Mouse (Mus musculus): ENCODE data around the gene Dab2ip.

Dab2ip gene

GRCm38 (mm10) chr2:35557911-35558825, at the start of gene Dab2ip:
TSS of gene Dab2ip (plus strand) at chr2:35558266.
- peak; percentile 85 for DNase-seq

GRCm38 (mm10) chr2:35508597-35509342, 49.3 kb upstream of the Dab2ip start:
- DNase-seq = peak; percentile 77

GRCm38 (mm10) chr2:35509343-35509667, 48.8 kb upstream of the Dab2ip start:
- no peak for DNase-seq

GRCm38 (mm10) chr2:35509888-35510287, 48.2 kb upstream of the Dab2ip start:
- DNase-seq = no peak

GRCm38 (mm10) chr2:35510920-35511319, 47.1 kb upstream of the Dab2ip start:
- DNase-seq = no peak

GRCm38 (mm10) chr2:35512226-35512625, 45.8 kb upstream of the Dab2ip start:
- DNase-seq = no peak

- no peak for DNase-seq
These were observed 43.8 kb upstream of the Dab2ip start for GRCm38 (mm10) chr2:35514051-35514892.

GRCm38 (mm10) chr2:35526612-35527242, 31.3 kb upstream of the Dab2ip start:
- no peak for DNase-seq

GRCm38 (mm10) chr2:35529086-35529485, 29.0 kb upstream of the Dab2ip start:
- DNase-seq = no peak

- DNase-seq = peak; percentile 60
These were observed 28.2 kb upstream of the Dab2ip start for GRCm38 (mm10) chr2:35529856-35530255.

GRCm38 (mm10) chr2:35530732-35531131, 27.3 kb upstream of the Dab2ip start:
- no peak for DNase-seq

GRCm38 (mm10) chr2:35533646-35534045, 24.4 kb upstream of the Dab2ip start:
- DNase-seq = no peak

- peak; percentile 81 for DNase-seq
These were observed 18.6 kb upstream of the Dab2ip start for GRCm38 (mm10) chr2:35539276-35539972.

GRCm38 (mm10) chr2:35540798-35541197, 17.3 kb upstream of the Dab2ip start:
- DNase-seq = no peak

GRCm38 (mm10) chr2:35544717-35545116, 13.3 kb upstream of the Dab2ip start:
- DNase-seq = peak; percentile 32

- no peak for DNase-seq
These were observed 12.9 kb upstream of the Dab2ip start for GRCm38 (mm10) chr2:35545125-35545590.

- no peak for DNase-seq
These were observed 11.6 kb upstream of the Dab2ip start for GRCm38 (mm10) chr2:35546462-35546861.

GRCm38 (mm10) chr2:35549191-35549590, 8.9 kb upstream of the Dab2ip start:
- no peak for DNase-seq

GRCm38 (mm10) chr2:35550097-35550496, 8.0 kb upstream of the Dab2ip start:
- DNase-seq = no peak

GRCm38 (mm10) chr2:35556918-35557486, 1.1 kb upstream of the Dab2ip start:
- DNase-seq = no peak

- DNase-seq = no peak
These were observed 922 bp downstream of the Dab2ip start for GRCm38 (mm10) chr2:35558826-35559550.
